Comparison of ENCODE assay signal across 8 mouse cellular contexts in the genomic region with DNA sequence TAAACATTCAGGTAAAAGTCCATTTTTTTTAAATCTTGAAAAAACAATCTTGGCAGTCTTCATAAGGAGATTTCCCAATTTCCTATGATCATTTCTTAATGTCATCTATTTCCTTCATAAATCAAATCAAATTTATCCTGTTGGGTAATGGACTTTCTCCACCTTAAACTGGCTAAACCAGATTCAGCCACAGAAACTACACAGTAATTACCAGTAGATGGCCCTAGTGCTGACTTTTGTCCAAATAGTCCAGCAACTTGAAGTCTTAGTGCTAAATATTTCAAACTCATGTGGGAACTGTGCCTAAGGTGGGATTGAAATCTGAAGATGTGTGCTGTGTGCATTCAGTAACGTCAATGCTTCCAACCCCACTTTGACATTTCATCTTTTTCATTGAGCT. TPM values are rescaled to one million over a fixed set of nuclear protein-coding genes. Genes with fewer than 3 reads are reported as not detected.
DNase-seq lines count a peak whose midpoint lies in the region; ATAC-seq and TF ChIP-seq lines count a peak whose summit lies in the region.

No protein-coding gene starts in this region.

- no peak overlapping the region for H3K4me2 ChIP-seq in forebrain, embryonic 14.5 days (ENCODE audit: low read length)
- H3K4me2 ChIP-seq in forebrain, embryonic 13.5 days, result no peak overlapping the region
- H3K4me2 ChIP-seq in liver, postnatal 0 days (ENCODE audit: low read depth, low read length), result no peak overlapping the region
- H3K4me2 ChIP-seq in liver, embryonic 12.5 days, result no peak overlapping the region
- no peak overlapping the region for H3K4me2 ChIP-seq in hindbrain, embryonic 12.5 days (replicated peaks)

- H3K27ac ChIP-seq in forebrain, embryonic 14.5 days (ENCODE audit: low read depth, low read length), result no peak overlapping the region
- H3K27ac ChIP-seq in forebrain, embryonic 13.5 days, result no peak overlapping the region
- H3K27ac ChIP-seq in liver, postnatal 0 days (ENCODE audit: low read depth), result no peak overlapping the region
- H3K27ac ChIP-seq in liver, embryonic 12.5 days, result no peak overlapping the region
- no peak overlapping the region for H3K27ac ChIP-seq in cortical plate, adult 2 months (ENCODE audit: insufficient read depth, low read length)
- no peak overlapping the region for H3K27ac ChIP-seq in hindbrain, embryonic 12.5 days

- H3K27me3 ChIP-seq in forebrain, embryonic 14.5 days (replicated peaks; ENCODE audit: control insufficient read depth, insufficient read depth, low read length), result no peaks in the 10 kb centered on the region
- H3K27me3 ChIP-seq in forebrain, embryonic 13.5 days, result no peaks in the 10 kb centered on the region
- H3K27me3 ChIP-seq in liver, postnatal 0 days (ENCODE audit: insufficient read depth, low read length), result no peaks in the 10 kb centered on the region
- no peaks in the 10 kb centered on the region for H3K27me3 ChIP-seq in liver, embryonic 12.5 days (replicated peaks)
- no peaks in the 10 kb centered on the region for H3K27me3 ChIP-seq in hindbrain, embryonic 12.5 days

- H3K4me1 ChIP-seq in forebrain, embryonic 14.5 days (ENCODE audit: control insufficient read depth, insufficient read depth, low read length), result no peaks in the 10 kb centered on the region
- H3K4me1 ChIP-seq in forebrain, embryonic 13.5 days, result no peaks in the 10 kb centered on the region
- H3K4me1 ChIP-seq in liver, postnatal 0 days (ENCODE audit: insufficient read depth), result no peaks in the 10 kb centered on the region
- H3K4me1 ChIP-seq in liver, embryonic 12.5 days, result no peaks in the 10 kb centered on the region
- H3K4me1 ChIP-seq in cortical plate, adult 2 months (ENCODE audit: control insufficient read depth, insufficient read depth, low read length), result no peaks in the 10 kb centered on the region
- H3K4me1 ChIP-seq in hindbrain, embryonic 12.5 days, result no peaks in the 10 kb centered on the region

- H3K9me3 ChIP-seq in forebrain, embryonic 14.5 days (replicated peaks; ENCODE audit: control insufficient read depth, low read length), result no peaks in the 10 kb centered on the region
- no peaks in the 10 kb centered on the region for H3K9me3 ChIP-seq in forebrain, embryonic 13.5 days (replicated peaks)
- H3K9me3 ChIP-seq in liver, postnatal 0 days (ENCODE audit: low read length), result no peaks in the 10 kb centered on the region
- H3K9me3 ChIP-seq in liver, embryonic 12.5 days (replicated peaks), result no peaks in the 10 kb centered on the region
- no peaks in the 10 kb centered on the region for H3K9me3 ChIP-seq in hindbrain, embryonic 12.5 days (replicated peaks)

- no peak overlapping the region for H3K9ac ChIP-seq in forebrain, embryonic 14.5 days (ENCODE audit: low read length)
- no peak overlapping the region for H3K9ac ChIP-seq in forebrain, embryonic 13.5 days
- no peak overlapping the region for H3K9ac ChIP-seq in liver, postnatal 0 days (replicated peaks)
- H3K9ac ChIP-seq in liver, embryonic 12.5 days, result no peak overlapping the region
- no peak overlapping the region for H3K9ac ChIP-seq in hindbrain, embryonic 12.5 days

- DNase-seq in forebrain, embryonic 14.5 days (ENCODE audit: low spot score), result peak; percentile 37
- no peak for DNase-seq in liver, postnatal 0 days
- peak; percentile 11 for DNase-seq in retina, adult 2 months (ENCODE audit: low read depth, low spot score)
- DNase-seq in spleen, adult 12 weeks (ENCODE audit: low spot score), result no peak

- 0 out of 2 replicates have a peak, but pooled peaks cover 4% of the 10 kb centered on the region for H3K36me3 ChIP-seq in forebrain, embryonic 14.5 days (ENCODE audit: control insufficient read depth, insufficient read depth, low read length)
- no peaks in the 10 kb centered on the region for H3K36me3 ChIP-seq in forebrain, embryonic 13.5 days (ENCODE audit: poor library complexity, severe bottlenecking)
- H3K36me3 ChIP-seq in liver, postnatal 0 days (replicated peaks; ENCODE audit: insufficient read depth, low read length), result peaks cover 11% of the 10 kb centered on the region; the same call in 1 of the 2 replicates
- H3K36me3 ChIP-seq in liver, embryonic 12.5 days, result peaks cover 7% of the 10 kb centered on the region; the same call in 1 of the 2 replicates
- H3K36me3 ChIP-seq in hindbrain, embryonic 12.5 days, result 0 out of 2 replicates have a peak, but pooled peaks cover 2% of the 10 kb centered on the region

- no peak overlapping the region for H3K4me3 ChIP-seq in forebrain, embryonic 14.5 days (ENCODE audit: low read depth, low read length)
- no peak overlapping the region for H3K4me3 ChIP-seq in forebrain, embryonic 13.5 days
- no peak overlapping the region for H3K4me3 ChIP-seq in liver, postnatal 0 days (ENCODE audit: low read depth, low read length)
- H3K4me3 ChIP-seq in liver, embryonic 12.5 days, result no peak overlapping the region
- H3K4me3 ChIP-seq in cortical plate, adult 2 months (ENCODE audit: insufficient read depth, low read length), result no peak overlapping the region
- no peak overlapping the region for H3K4me3 ChIP-seq in hindbrain, embryonic 12.5 days

- no peak for TF ChIP-seq EP300 in liver, postnatal 0 days (IDR thresholded peaks at IDR 0.05; ENCODE audit: low read depth)

- TF ChIP-seq POLR2A in cortical plate, adult 2 months (IDR thresholded peaks at IDR 0.05; ENCODE audit: extremely low read depth, insufficient read depth, low read length), result no peak

- 50% methylated on average over 1 of the region's 1 CpGs for WGBS in forebrain, embryonic 14.5 days
- 56% methylated on average over 1 of the region's 1 CpGs for WGBS in forebrain, embryonic 13.5 days
- WGBS in liver, postnatal 0 days (ENCODE audit: insufficient replicate concordance), result 16% methylated on average over 1 of the region's 1 CpGs
- WGBS in liver, embryonic 12.5 days (ENCODE audit: insufficient replicate concordance), result 14% methylated on average over 1 of the region's 1 CpGs
- 43% methylated on average over 1 of the region's 1 CpGs for WGBS in hindbrain, embryonic 12.5 days

- TF ChIP-seq CTCF in liver, postnatal 0 days (IDR thresholded peaks at IDR 0.05; ENCODE audit: low read depth), result peak; percentile 74
- 0 out of 2 replicates have a peak, but pooled peaks have one; percentile 8 for TF ChIP-seq CTCF in cortical plate, adult 2 months (IDR thresholded peaks at IDR 0.05; ENCODE audit: extremely low read depth, insufficient read depth, low read length)

- no peak for ATAC-seq in forebrain, embryonic 14.5 days
- ATAC-seq in forebrain, embryonic 13.5 days, result no peak
- no peak for ATAC-seq in liver, postnatal 0 days
- no peak for ATAC-seq in liver, embryonic 12.5 days
- no peak for ATAC-seq in hindbrain, embryonic 12.5 days (ENCODE audit: low FRiP score)

RNA-seq across cellular contexts. Expression of gene Nabp1, which starts 11.8 kb away (rescaled TPM):
- polyA plus RNA-seq in forebrain, embryonic 14.5 days (2014; fragmentation: Nextera tagmentation; extraction: Ambion mirVana), result 7.9 and 8.7 TPM in 2 replicates
- 6.3 and 7.4 TPM in 2 replicates for polyA plus RNA-seq in forebrain, embryonic 13.5 days (2015; fragmentation: Nextera tagmentation; extraction: Ambion mirVana)
- polyA plus RNA-seq in liver, postnatal 0 days (2015; fragmentation: Nextera tagmentation; extraction: Ambion mirVana), result 6.2 and 7.2 TPM in 2 replicates
- polyA plus RNA-seq in liver, embryonic 12.5 days (2016; fragmentation: Nextera tagmentation; extraction: Ambion mirVana), result 5.3 and 6.8 TPM in 2 replicates
- 9.8 and 10.6 TPM in 2 replicates for polyA plus RNA-seq in cortical plate, adult 2 months (2012; rRNA removed)
- polyA plus RNA-seq in hindbrain, embryonic 12.5 days (2016; fragmentation: Nextera tagmentation; extraction: Ambion mirVana), result 7.6 and 8.4 TPM in 2 replicates

Comparison
In these comparisons a context has a peak if more than half of its experiments do, and no peak if none do; other contexts are left out.
1. DNase-seq: peak in forebrain, embryonic 14.5 days (single experiment) and retina, adult 2 months (single experiment); none in liver, postnatal 0 days (single experiment) and spleen, adult 12 weeks (single experiment).